Mouse (Mus musculus) limb, embryonic 14.5 days (tissue): ENCODE results near the gene Ttc39b. TPM values are rescaled to one million over a fixed set of nuclear protein-coding genes. Genes with fewer than 3 reads are reported as not detected.

Source experiments
- ATAC-seq: fragments of 200-750 bp; cut with Nextera tagmentation; 2 replicates; pipeline ENCODE4 v1.8.0; 2017; ENCODE audit warnings: low read depth, moderate number of reproducible peaks, moderate TSS enrichment; ENCODE audit not compliant: low FRiP score
- DNase-seq: peaks from one replicate; pipeline ENCODE4 v3.0.0-alpha.2; 2015; ENCODE audit warnings: low spot score
- H3K27ac ChIP-seq: fragments of 300-500 bp; sonication (generic); replicated peaks from 2 replicates; pipeline ENCODE4 v1.5.1; 2014; ENCODE audit warnings: low read depth, mild to moderate bottlenecking, low read length, moderate library complexity, mixed read lengths
- H3K27me3 ChIP-seq: fragments of 300-500 bp; sonication (generic); 2 replicates; pipeline ENCODE4 v1.6.1; 2014; ENCODE audit warnings: low read length, mixed read lengths; ENCODE audit not compliant: control insufficient read depth, insufficient read depth
- H3K36me3 ChIP-seq: fragments of 300-500 bp; sonication (generic); 2 replicates; pipeline ENCODE4 v1.6.1; 2014; ENCODE audit warnings: mild to moderate bottlenecking, low read length, moderate library complexity, mixed read lengths; ENCODE audit not compliant: control insufficient read depth, insufficient read depth
- H3K4me1 ChIP-seq: fragments of 300-500 bp; sonication (generic); 2 replicates; pipeline ENCODE4 v1.6.1; 2014; ENCODE audit warnings: antibody characterized with exemption, low read length, mixed read lengths; ENCODE audit not compliant: control insufficient read depth, insufficient read depth
- H3K4me2 ChIP-seq: fragments of 300-500 bp; sonication (generic); replicated peaks from 2 replicates; pipeline ENCODE4 v1.6.1; 2014; ENCODE audit warnings: low read depth, mild to moderate bottlenecking, low read length, moderate library complexity; ENCODE audit not compliant: severe bottlenecking
- H3K4me3 ChIP-seq: fragments of 300-500 bp; sonication (generic); replicated peaks from 2 replicates; pipeline ENCODE4 v1.5.1; 2014; ENCODE audit warnings: low read length
- H3K9ac ChIP-seq: fragments of 300-500 bp; sonication (generic); 2 replicates; pipeline ENCODE4 v1.6.1; 2014; ENCODE audit warnings: mild to moderate bottlenecking, low read depth, low read length, moderate library complexity; ENCODE audit not compliant: severe bottlenecking
- H3K9me3 ChIP-seq: fragments of 300-500 bp; sonication (generic); 2 replicates; pipeline ENCODE4 v1.6.1; 2016; ENCODE audit warnings: low read length; ENCODE audit not compliant: control insufficient read depth
- POLR2A ChIP-seq: fragments of 200-500 bp; IDR thresholded peaks from 2 replicates; pipeline ENCODE4 v1.8.0; 2012; ENCODE audit warnings: inconsistent platforms, mild to moderate bottlenecking, moderate library complexity, borderline replicate concordance; ENCODE audit not compliant: insufficient read depth, insufficient read length; ENCODE audit errors: extremely low read depth
- WGBS: fragments of 180-500 bp; shearing (Covaris S2); extraction: QIAGEN DNeasy Blood & Tissue Kit; methylation state at CpG from one replicate; pipeline ENCODE4 v1.1.7; 2014; 5-methylcytosine and 5-hydroxymethylcytosine counted together
- polyA plus RNA-seq, 2 experiments: library from polyadenylated mRNA; depleted of rRNA in 1 of 2; stranded (reverse) in 1 of 2; unstranded in 1 of 2; fragments of >200 nt; fragmentation: Nextera tagmentation in 1 of 2; extraction: Ambion mirVana in 1 of 2; gene quantifications; 2 replicates each; pipeline versions ENCODE4 v1.2.1 to v1.2.3; 2012 to 2014

Gene Ttc39b
- polyA plus RNA-seq, 2 experiments = 3.0 to 4.9 TPM

GRCm38 (mm10) chr4:83328026-83328945, 4.2 kb upstream of the Ttc39b start:
- H3K27me3 ChIP-seq = no peaks in the 10 kb centered on the region
- ATAC-seq (no peak), DNase-seq (no peak)
- H3K4me3 ChIP-seq = no peak overlapping the region
- TF ChIP-seq POLR2A = no peak
- no peak overlapping the region for H3K4me2 ChIP-seq
- H3K9me3 ChIP-seq = no peaks in the 10 kb centered on the region
- no peaks in the 10 kb centered on the region for H3K36me3 ChIP-seq
- no peaks in the 10 kb centered on the region for H3K4me1 ChIP-seq
- WGBS = 24% methylated on average over 9 of the region's 9 CpGs
- no peak overlapping the region for H3K9ac ChIP-seq
- H3K27ac ChIP-seq = no peak overlapping the region

GRCm38 (mm10) chr4:83327526-83327925, 3.5 kb upstream of the Ttc39b start:
- H3K4me1 ChIP-seq = no peaks in the 10 kb centered on the region; the same call in 1 of the 2 replicates
- no peak overlapping the region for H3K4me2 ChIP-seq
- TF ChIP-seq POLR2A = no peak
- H3K4me3 ChIP-seq = no peak overlapping the region
- no peak overlapping the region for H3K27ac ChIP-seq
- no peaks in the 10 kb centered on the region for H3K27me3 ChIP-seq
- H3K9me3 ChIP-seq = no peaks in the 10 kb centered on the region
- DNase-seq (no peak), ATAC-seq (no peak)
- WGBS = 45% methylated on average over 4 of the region's 4 CpGs
- no peak overlapping the region for H3K9ac ChIP-seq
- H3K36me3 ChIP-seq = no peaks in the 10 kb centered on the region

DNA sequence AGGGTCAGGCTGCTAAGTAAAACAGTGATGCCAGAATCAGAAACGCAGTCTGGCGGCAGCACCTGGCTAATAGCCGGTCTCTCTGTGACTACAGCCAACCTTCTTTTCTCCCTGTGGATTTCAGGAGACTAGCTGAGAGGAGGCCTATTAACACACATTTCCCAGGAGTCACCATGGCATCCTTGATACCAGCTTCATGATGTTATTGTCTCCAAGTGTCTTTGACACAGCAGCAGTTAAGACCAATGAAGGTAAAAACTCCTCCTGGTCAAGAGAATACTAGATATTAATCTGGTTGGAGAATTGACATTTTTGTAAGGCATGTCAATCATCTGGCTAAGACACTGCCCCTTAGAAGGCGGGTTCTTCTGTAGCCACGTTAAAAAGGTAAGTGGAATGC, 1.3 kb upstream of the Ttc39b start:
- Histone ChIP-seq H3K4me2 (no peak overlapping the region), H3K4me3 (no peak overlapping the region), H3K27ac (no peak overlapping the region), H3K9me3 (no peaks in the 10 kb centered on the region), H3K36me3 (no peaks in the 10 kb centered on the region), H3K9ac (no peak overlapping the region), H3K27me3 (no peaks in the 10 kb centered on the region), H3K4me1 (no peaks in the 10 kb centered on the region; the same call in 1 of the 2 replicates)
- no peak for DNase-seq
- no peak for ATAC-seq
- no peak for TF ChIP-seq POLR2A
- WGBS = 54% methylated on average over 5 of the region's 5 CpGs

- TF ChIP-seq POLR2A = no peak
- Histone ChIP-seq H3K4me3 (peak overlapping the region; percentile 80), H3K36me3 (no peaks in the 10 kb centered on the region), H3K9me3 (no peaks in the 10 kb centered on the region), H3K27ac (0 out of 2 replicates have a peak overlapping the region, but pooled peaks have one; percentile 26), H3K4me1 (no peaks in the 10 kb centered on the region; the same call in 1 of the 2 replicates), H3K27me3 (no peaks in the 10 kb centered on the region), H3K9ac (peak overlapping the region; percentile 67), H3K4me2 (peak overlapping the region; percentile 96)
- peak; percentile 67 for ATAC-seq
- DNase-seq = peak; percentile 74
- 3% methylated on average over 44 of the region's 48 CpGs for WGBS
Observed at GRCm38 (mm10) chr4:83323201-83323903, 703 bp downstream of the Ttc39b start.

DNA sequence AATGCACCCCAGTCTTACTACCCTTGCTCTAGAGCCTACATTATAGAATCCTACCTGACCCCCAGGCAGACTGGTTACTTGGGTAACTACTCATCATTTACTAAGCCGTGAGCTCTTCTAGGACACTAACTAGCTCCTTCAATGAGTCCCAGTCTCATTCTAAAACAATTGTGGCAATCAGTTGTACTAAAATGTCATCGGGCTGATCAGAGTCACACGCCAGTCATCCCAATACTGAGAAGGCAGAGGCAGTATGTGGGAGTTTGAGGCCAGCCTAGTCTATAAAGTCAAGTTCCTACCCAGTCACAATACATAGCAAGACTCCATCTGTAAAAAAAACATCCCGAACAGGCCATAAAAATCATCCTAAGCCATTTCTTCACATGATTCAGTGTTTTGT, 4.3 kb downstream of the Ttc39b start:
- ATAC-seq (no peak), DNase-seq (no peak)
- no peak overlapping the region for H3K27ac ChIP-seq
- no peaks in the 10 kb centered on the region for H3K27me3 ChIP-seq
- no peak overlapping the region for H3K4me2 ChIP-seq
- no peak for TF ChIP-seq POLR2A
- no peaks in the 10 kb centered on the region; the same call in 1 of the 2 replicates for H3K4me1 ChIP-seq
- 89% methylated on average over 4 of the region's 4 CpGs for WGBS
- H3K4me3 ChIP-seq = no peak overlapping the region
- H3K9me3 ChIP-seq = no peaks in the 10 kb centered on the region
- no peaks in the 10 kb centered on the region for H3K36me3 ChIP-seq
- H3K9ac ChIP-seq = no peak overlapping the region
